Mouse (Mus musculus) kidney, adult 11 months (tissue): Measurements from ENCODE around the gene Ap3b2.
"Not testable (repeated sequence)": the region's sequence is repeated elsewhere in the genome, so short reads cannot be mapped to it uniquely, and the experiment has no call there.

Source experiments
- DNase-seq: peaks from one replicate; pipeline ENCODE4 v3.0.0; 2022

Gene Ap3b2

GRCm38 (mm10) chr7:81493331-81494021 is at the start of gene Ap3b2:
TSS of gene Ap3b2 (minus strand) at chr7:81493925.
- DNase-seq: peak; percentile 29

GRCm38 (mm10) chr7:81542934-81543333 is 49.2 kb upstream of the Ap3b2 start:
- DNase-seq: no peak

GRCm38 (mm10) chr7:81541924-81542524 is 48.3 kb upstream of the Ap3b2 start:
- DNase-seq: peak; percentile 62

- DNase-seq: no peak
These were observed 47.3 kb upstream of the Ap3b2 start for GRCm38 (mm10) chr7:81540999-81541398.

- no peak for DNase-seq
These were observed 45.8 kb upstream of the Ap3b2 start for GRCm38 (mm10) chr7:81539565-81539964.

GRCm38 (mm10) chr7:81538070-81538675 is 44.4 kb upstream of the Ap3b2 start:
- DNase-seq: no peak

GRCm38 (mm10) chr7:81536478-81536877 is 42.8 kb upstream of the Ap3b2 start:
- DNase-seq: no peak

GRCm38 (mm10) chr7:81531462-81531861 is 37.7 kb upstream of the Ap3b2 start:
- DNase-seq: no peak

GRCm38 (mm10) chr7:81528918-81529317 is 35.2 kb upstream of the Ap3b2 start:
- DNase-seq: no peak

- no peak for DNase-seq
These were observed 29.9 kb upstream of the Ap3b2 start for GRCm38 (mm10) chr7:81523663-81524017.

GRCm38 (mm10) chr7:81523008-81523662 is 29.4 kb upstream of the Ap3b2 start:
- peak; percentile 84 for DNase-seq

GRCm38 (mm10) chr7:81516154-81517030 is 22.7 kb upstream of the Ap3b2 start:
- peak; percentile 35 for DNase-seq

- DNase-seq: no peak
These were observed 21.3 kb upstream of the Ap3b2 start for GRCm38 (mm10) chr7:81514906-81515590.

- no peak for DNase-seq
These were observed 7.3 kb upstream of the Ap3b2 start for GRCm38 (mm10) chr7:81501050-81501449.

GRCm38 (mm10) chr7:81498181-81498580 is 4.5 kb upstream of the Ap3b2 start, which contains the start of gene BC048679:
TSS of gene BC048679 (minus strand) at chr7:81498281.
- no peak for DNase-seq

GRCm38 (mm10) chr7:81497171-81497570 is 3.4 kb upstream of the Ap3b2 start:
- DNase-seq: no peak

- no peak for DNase-seq
These were observed 1.1 kb downstream of the Ap3b2 start for GRCm38 (mm10) chr7:81492628-81493027.

GRCm38 (mm10) chr7:81489649-81490048 is 4.1 kb downstream of the Ap3b2 start:
- no peak for DNase-seq

GRCm38 (mm10) chr7:81480800-81481199 is 12.9 kb downstream of the Ap3b2 start:
- DNase-seq: no peak

- no peak for DNase-seq
These were observed 14.1 kb downstream of the Ap3b2 start for GRCm38 (mm10) chr7:81479531-81480090.

GRCm38 (mm10) chr7:81478261-81478660 is 15.5 kb downstream of the Ap3b2 start:
- DNase-seq: not testable (repeated sequence)

GRCm38 (mm10) chr7:81476833-81477232 is 16.9 kb downstream of the Ap3b2 start:
- DNase-seq: no peak
